Mouse (Mus musculus) intestine, embryonic 16.5 days (tissue): Measurements from ENCODE around the gene Smoc1. TPM values are rescaled to one million over a fixed set of nuclear protein-coding genes. Genes with fewer than 3 reads are reported as not detected.

Experiments
- ATAC-seq: fragments of 200-750 bp; cut with Nextera tagmentation; 2 replicates; pipeline ENCODE4 v1.8.0; 2017; ENCODE audit warnings: moderate TSS enrichment, moderate library complexity
- H3K27ac ChIP-seq: fragments of 300-500 bp; sonication (generic); 2 replicates; pipeline ENCODE4 v1.5.1; 2014; ENCODE audit warnings: mild to moderate bottlenecking, low read length
- H3K27me3 ChIP-seq: fragments of 300-500 bp; sonication (generic); replicated peaks from 2 replicates; pipeline ENCODE4 v1.6.1; 2014; ENCODE audit warnings: low read length, control low read depth, mixed read lengths; ENCODE audit not compliant: control insufficient read depth, insufficient read depth
- H3K36me3 ChIP-seq: fragments of 300-500 bp; sonication (generic); 2 replicates; pipeline ENCODE4 v1.6.1; 2014; ENCODE audit warnings: low read length, control low read depth; ENCODE audit not compliant: control insufficient read depth, insufficient read depth
- H3K4me1 ChIP-seq: fragments of 300-500 bp; sonication (generic); 2 replicates; pipeline ENCODE4 v1.6.1; 2014; ENCODE audit warnings: low read length, control low read depth, mixed read lengths; ENCODE audit not compliant: control insufficient read depth, insufficient read depth
- H3K4me2 ChIP-seq: fragments of 300-500 bp; sonication (generic); 2 replicates; pipeline ENCODE4 v1.6.1; 2014; ENCODE audit warnings: low read depth, low read length, control low read depth
- H3K4me3 ChIP-seq: fragments of 300-500 bp; sonication (generic); 2 replicates; pipeline ENCODE4 v1.5.1; 2014; ENCODE audit warnings: mild to moderate bottlenecking, low read length
- H3K9ac ChIP-seq: fragments of 300-500 bp; sonication (generic); 2 replicates; pipeline ENCODE4 v1.6.1; 2014; ENCODE audit warnings: low read depth, low read length
- H3K9me3 ChIP-seq: fragments of 300-500 bp; sonication (generic); 2 replicates; pipeline ENCODE4 v1.6.1; 2016; ENCODE audit warnings: low read length, control low read depth; ENCODE audit not compliant: control insufficient read depth
- WGBS: fragments of 180-500 bp; shearing (Covaris S2); extraction: QIAGEN DNeasy Blood & Tissue Kit; methylation state at CpG from one replicate; pipeline ENCODE4 v1.1.7; 2014; 5-methylcytosine and 5-hydroxymethylcytosine counted together
- polyA plus RNA-seq: library from polyadenylated mRNA; unstranded; fragments of >200 nt; fragmentation: Nextera tagmentation; extraction: Ambion mirVana; gene quantifications from 2 replicates; pipeline ENCODE4 v1.2.1, GENCODE M21; 2015

The Smoc1 gene
- polyA plus RNA-seq, 1 experiment from 2014 or later = 9.2 TPM

DNA sequence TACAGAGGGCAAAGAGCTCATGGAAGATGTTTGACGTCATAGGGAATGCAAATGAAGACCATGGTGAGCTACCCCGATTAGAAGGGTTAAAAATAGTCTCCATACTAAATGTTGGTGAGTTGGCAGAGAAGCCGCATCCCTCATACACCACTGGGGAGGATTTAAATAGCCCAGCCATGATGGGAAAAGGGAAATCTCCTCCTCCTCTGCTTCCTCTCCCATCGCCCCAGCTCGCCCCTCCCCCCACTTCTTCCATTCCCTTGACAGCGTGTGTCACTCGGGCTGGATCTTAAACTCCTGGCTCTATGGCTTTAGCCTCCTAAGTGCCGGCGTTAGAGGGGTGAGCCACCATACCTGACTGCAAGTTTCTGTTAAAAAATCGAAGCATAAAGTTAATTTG, 117.6 kb downstream of the Smoc1 start:
- 56% methylated on average over 10 of the region's 10 CpGs for WGBS
- ATAC-seq = no peak
- no peaks in the 10 kb centered on the region for H3K36me3 ChIP-seq

DNA sequence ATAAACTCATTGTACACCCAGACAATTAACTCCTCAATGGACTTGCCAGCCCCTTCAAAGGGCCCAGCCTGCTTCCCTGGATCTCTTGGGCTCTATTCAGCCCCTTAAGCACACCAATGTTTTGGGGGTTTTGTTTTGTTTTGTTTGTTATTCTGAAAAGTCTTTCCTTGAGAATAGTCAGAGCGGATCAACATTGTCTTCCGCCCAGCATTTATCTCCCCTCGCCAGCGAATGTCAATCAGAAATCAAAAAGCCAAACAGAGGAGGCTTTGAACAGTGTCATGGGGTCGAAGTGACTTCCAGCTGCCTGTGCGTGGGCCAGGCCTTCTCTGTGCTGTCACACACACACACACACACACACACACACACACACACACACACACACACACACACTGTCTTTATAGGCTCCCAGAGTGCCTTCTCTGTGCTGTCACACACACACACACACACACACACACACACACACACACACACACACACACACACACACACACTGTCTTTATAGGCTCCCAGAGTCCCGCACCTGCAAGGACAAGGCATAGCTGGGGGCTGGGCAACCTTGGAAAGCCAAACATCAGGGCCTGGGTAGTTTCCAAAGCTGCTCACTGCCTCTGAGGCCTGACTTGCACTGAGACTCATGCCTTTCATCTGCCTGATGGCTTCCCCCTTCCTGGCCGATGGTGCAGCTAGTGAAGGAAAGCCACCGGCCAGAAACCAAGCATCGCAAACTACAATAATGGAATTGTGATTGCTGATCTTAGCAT, 120.0 kb downstream of the Smoc1 start:
- ATAC-seq = no peak
- Histone ChIP-seq H3K4me3 (no peak overlapping the region), H3K4me1 (no peaks in the 10 kb centered on the region; the same call in 1 of the 2 replicates), H3K9me3 (no peaks in the 10 kb centered on the region), H3K36me3 (no peaks in the 10 kb centered on the region), H3K9ac (no peak overlapping the region), H3K27me3 (no peaks in the 10 kb centered on the region), H3K4me2 (no peak overlapping the region), H3K27ac (no peak overlapping the region)
- 50% methylated on average over 10 of the region's 10 CpGs for WGBS

More for the DNA sequence above, 117.6 kb downstream of the Smoc1 start:
- Histone ChIP-seq H3K9me3 (no peaks in the 10 kb centered on the region), H3K4me1 (peaks cover 8% of the 10 kb centered on the region; the same call in 1 of the 2 replicates), H3K27ac (no peak overlapping the region), H3K27me3 (no peaks in the 10 kb centered on the region), H3K4me2 (no peak overlapping the region), H3K9ac (no peak overlapping the region), H3K4me3 (no peak overlapping the region)

GRCm38 (mm10) chr12:81147956-81148355, 121.3 kb downstream of the Smoc1 start:
- H3K9ac ChIP-seq = no peak overlapping the region
- WGBS = 94% methylated on average over 6 of the region's 6 CpGs
- no peaks in the 10 kb centered on the region for H3K36me3 ChIP-seq
- H3K4me1 ChIP-seq = no peaks in the 10 kb centered on the region
- no peaks in the 10 kb centered on the region for H3K9me3 ChIP-seq
- no peaks in the 10 kb centered on the region for H3K27me3 ChIP-seq
- H3K4me2 ChIP-seq = no peak overlapping the region
- no peak overlapping the region for H3K4me3 ChIP-seq
- no peak overlapping the region for H3K27ac ChIP-seq
- ATAC-seq = no peak

- H3K27me3 ChIP-seq = no peaks in the 10 kb centered on the region
- no peak overlapping the region for H3K4me2 ChIP-seq
- H3K36me3 ChIP-seq = no peaks in the 10 kb centered on the region
- 81% methylated on average over 5 of the region's 5 CpGs for WGBS
- H3K4me3 ChIP-seq = no peak overlapping the region
- H3K4me1 ChIP-seq = no peaks in the 10 kb centered on the region
- no peaks in the 10 kb centered on the region for H3K9me3 ChIP-seq
- no peak overlapping the region for H3K9ac ChIP-seq
- H3K27ac ChIP-seq = no peak overlapping the region
- no peak for ATAC-seq
Measured at GRCm38 (mm10) chr12:81150917-81151316, 124.3 kb downstream of the Smoc1 start.

DNA sequence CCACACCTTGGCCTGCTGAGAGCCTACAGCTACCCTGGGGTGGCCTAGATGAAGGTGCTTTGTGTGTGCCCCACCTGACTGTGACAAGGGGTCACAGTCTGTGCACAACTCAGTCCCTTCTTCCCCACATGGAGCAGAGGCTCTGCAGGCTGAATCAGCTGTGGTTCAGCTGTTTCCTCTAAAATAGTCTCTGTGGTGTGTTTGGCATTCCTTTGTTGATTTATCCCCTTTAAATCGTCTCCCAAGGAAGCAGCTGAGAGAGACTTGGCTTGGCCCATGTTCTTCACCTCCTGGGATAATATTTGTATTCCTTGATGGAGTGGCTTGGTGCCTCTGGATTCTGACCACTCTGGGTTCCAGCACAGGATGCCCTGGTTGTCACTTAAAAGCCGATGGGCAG, 125.5 kb downstream of the Smoc1 start:
- H3K4me2 ChIP-seq = no peak overlapping the region
- no peak overlapping the region for H3K4me3 ChIP-seq
- no peak overlapping the region for H3K27ac ChIP-seq
- ATAC-seq = no peak
- no peak overlapping the region for H3K9ac ChIP-seq
- H3K4me1 ChIP-seq = no peaks in the 10 kb centered on the region
- H3K9me3 ChIP-seq = no peaks in the 10 kb centered on the region
- no peaks in the 10 kb centered on the region for H3K27me3 ChIP-seq
- 46% methylated on average over 2 of the region's 2 CpGs for WGBS
- H3K36me3 ChIP-seq = no peaks in the 10 kb centered on the region

- H3K27me3 ChIP-seq = no peaks in the 10 kb centered on the region
- H3K4me1 ChIP-seq = no peaks in the 10 kb centered on the region
Measured at GRCm38 (mm10) chr12:81155675-81156074, 129.1 kb downstream of the Smoc1 start.

DNA sequence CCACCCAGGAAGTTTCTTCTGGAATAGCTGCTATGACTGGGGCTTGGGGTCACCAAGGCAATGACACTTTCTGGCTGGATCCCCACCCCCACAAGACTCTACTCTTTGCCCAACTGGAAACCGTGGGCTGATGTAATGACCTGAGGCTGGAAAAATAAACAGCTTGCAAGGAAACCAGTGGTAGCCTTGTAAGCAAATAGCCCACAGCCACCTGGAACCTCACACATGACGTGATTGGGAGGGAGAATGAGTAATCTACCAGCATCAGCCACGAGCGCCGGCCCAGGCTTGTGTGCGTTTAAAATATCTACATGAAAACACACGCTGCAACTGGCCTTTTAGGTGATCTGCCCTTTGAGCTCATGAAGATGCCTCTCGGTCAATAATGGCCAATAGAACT, 130.2 kb downstream of the Smoc1 start:
- H3K4me3 ChIP-seq = no peak overlapping the region
- H3K9me3 ChIP-seq = no peaks in the 10 kb centered on the region
- H3K9ac ChIP-seq = no peak overlapping the region
- ATAC-seq = no peak
- no peaks in the 10 kb centered on the region for H3K4me1 ChIP-seq
- H3K4me2 ChIP-seq = no peak overlapping the region
- no peak overlapping the region for H3K27ac ChIP-seq
- H3K36me3 ChIP-seq = no peaks in the 10 kb centered on the region
- WGBS = 60% methylated on average over 8 of the region's 8 CpGs
- no peaks in the 10 kb centered on the region for H3K27me3 ChIP-seq

More at GRCm38 (mm10) chr12:81155675-81156074, 129.1 kb downstream of the Smoc1 start:
- H3K27ac ChIP-seq = no peak overlapping the region
- H3K9ac ChIP-seq = no peak overlapping the region
- no peak for ATAC-seq
- 73% methylated on average over 6 of the region's 6 CpGs for WGBS
- no peak overlapping the region for H3K4me3 ChIP-seq
- H3K9me3 ChIP-seq = no peaks in the 10 kb centered on the region
- no peak overlapping the region for H3K4me2 ChIP-seq
- H3K36me3 ChIP-seq = no peaks in the 10 kb centered on the region

GRCm38 (mm10) chr12:81159947-81160346, 133.3 kb downstream of the Smoc1 start:
- Histone ChIP-seq H3K4me2 (no peak overlapping the region), H3K9me3 (no peaks in the 10 kb centered on the region), H3K4me3 (no peak overlapping the region), H3K36me3 (no peaks in the 10 kb centered on the region), H3K4me1 (no peaks in the 10 kb centered on the region), H3K27ac (no peak overlapping the region), H3K27me3 (no peaks in the 10 kb centered on the region), H3K9ac (no peak overlapping the region)
- WGBS = 47% methylated on average over 2 of the region's 2 CpGs
- no peak for ATAC-seq

DNA sequence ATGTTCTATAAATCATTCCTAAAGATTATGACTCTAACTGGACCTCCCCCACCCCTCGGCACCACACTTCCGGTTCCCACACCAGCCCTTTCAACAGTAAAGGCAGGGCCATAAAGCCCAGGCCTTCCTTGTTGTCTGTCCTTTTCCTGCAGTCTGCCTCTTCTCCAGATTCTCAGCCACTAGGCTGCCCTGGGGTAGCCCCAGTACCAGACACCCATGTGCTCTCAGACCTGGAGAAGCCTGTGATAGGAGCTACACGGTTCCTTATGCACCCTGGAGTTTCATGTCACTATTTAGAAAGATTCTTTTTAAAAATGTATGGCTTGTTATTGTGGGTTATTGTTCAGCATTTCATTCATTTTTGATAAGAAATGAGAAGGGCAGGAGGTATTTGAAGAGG, 133.8 kb downstream of the Smoc1 start:
- Histone ChIP-seq H3K4me2 (no peak overlapping the region), H3K27me3 (no peaks in the 10 kb centered on the region), H3K36me3 (no peaks in the 10 kb centered on the region), H3K9me3 (no peaks in the 10 kb centered on the region), H3K4me3 (no peak overlapping the region), H3K9ac (no peak overlapping the region), H3K27ac (no peak overlapping the region), H3K4me1 (no peaks in the 10 kb centered on the region)
- WGBS = 31% methylated on average over 3 of the region's 3 CpGs
- no peak for ATAC-seq

DNA sequence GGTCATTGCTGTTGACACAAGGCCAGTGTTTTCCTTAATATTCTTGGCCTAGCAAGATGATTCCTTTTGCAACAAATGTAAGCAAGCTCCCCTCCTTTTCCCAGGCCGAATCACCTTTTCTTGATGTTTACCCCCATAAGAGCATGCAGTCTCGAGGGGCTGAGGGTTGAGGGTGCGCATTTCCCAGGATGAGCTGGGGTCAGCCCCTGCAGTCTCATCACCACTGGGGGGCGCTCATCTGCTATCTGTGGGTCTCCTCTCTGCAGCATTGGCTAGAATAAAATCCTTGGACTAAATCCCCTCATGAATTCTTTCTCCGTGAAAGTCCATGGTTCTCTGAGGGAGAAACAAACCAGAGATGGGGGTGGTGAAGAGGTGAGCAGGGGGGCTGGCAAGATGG, 134.2 kb downstream of the Smoc1 start:
- no peak overlapping the region for H3K9ac ChIP-seq
- no peaks in the 10 kb centered on the region for H3K4me1 ChIP-seq
- H3K27me3 ChIP-seq = no peaks in the 10 kb centered on the region
- no peak overlapping the region for H3K4me2 ChIP-seq
- 72% methylated on average over 5 of the region's 5 CpGs for WGBS
- no peak for ATAC-seq
- H3K9me3 ChIP-seq = no peaks in the 10 kb centered on the region
- H3K4me3 ChIP-seq = no peak overlapping the region
- no peaks in the 10 kb centered on the region for H3K36me3 ChIP-seq
- no peak overlapping the region for H3K27ac ChIP-seq
